Mouse (Mus musculus): ENCODE measurements at regions not wholly inside any gene's neighbourhood (a gene's known extent, or its start where the extent isn't known, plus 50 kb on each side); places are given as distances from the start of the nearest gene placed in this dataset.
A peak's percentile ranks its signal among the peaks of the same experiment; 100 is the strongest.

GRCm38 (mm10) chr2:30703308-30703707, 100.2 kb downstream of the 1700001O22Rik start:
- H3K4me3 ChIP-seq: no peak overlapping the region
- no peaks in the 10 kb centered on the region for H3K9me3 ChIP-seq
- no peaks in the 10 kb centered on the region for H3K36me3 ChIP-seq
- peaks cover 43% of the 10 kb centered on the region for H3K4me1 ChIP-seq
- H3K9ac ChIP-seq: no peak overlapping the region
- ATAC-seq (ENCODE audit: insufficient number of reproducible peaks, low FRiP score, low TSS enrichment, low read depth): no peak
- 86% methylated on average over 1 of the region's 1 CpGs for WGBS
- no peaks in the 10 kb centered on the region for H3K27me3 ChIP-seq
- H3K4me2 ChIP-seq: no peak overlapping the region
- H3K27ac ChIP-seq: no peak overlapping the region

GRCm38 (mm10) chr2:30702711-30703110, 100.8 kb downstream of the 1700001O22Rik start:
- no peak overlapping the region for H3K9ac ChIP-seq
- 38% methylated on average over 7 of the region's 7 CpGs for WGBS
- H3K36me3 ChIP-seq: no peaks in the 10 kb centered on the region
- no peak overlapping the region for H3K27ac ChIP-seq
- no peak overlapping the region for H3K4me3 ChIP-seq
- H3K4me1 ChIP-seq: peaks cover 39% of the 10 kb centered on the region
- no peak overlapping the region for H3K4me2 ChIP-seq
- no peaks in the 10 kb centered on the region for H3K9me3 ChIP-seq
- H3K27me3 ChIP-seq: no peaks in the 10 kb centered on the region
- ATAC-seq (ENCODE audit: insufficient number of reproducible peaks, low FRiP score, low TSS enrichment, low read depth): no peak

GRCm38 (mm10) chr2:30700890-30701289, 102.6 kb downstream of the 1700001O22Rik start:
- Histone ChIP-seq H3K4me3 (no peak overlapping the region), H3K27ac (no peak overlapping the region), H3K9me3 (no peaks in the 10 kb centered on the region), H3K9ac (no peak overlapping the region), H3K4me1 (peaks cover 26% of the 10 kb centered on the region), H3K36me3 (no peaks in the 10 kb centered on the region), H3K27me3 (no peaks in the 10 kb centered on the region), H3K4me2 (no peak overlapping the region)
- no peak for ATAC-seq (ENCODE audit: insufficient number of reproducible peaks, low FRiP score, low TSS enrichment, low read depth)
- WGBS: 91% methylated on average over 2 of the region's 2 CpGs

GRCm38 (mm10) chr2:30700471-30700870, 103.0 kb downstream of the 1700001O22Rik start:
- Histone ChIP-seq H3K4me1 (peaks cover 26% of the 10 kb centered on the region), H3K27me3 (no peaks in the 10 kb centered on the region), H3K9ac (no peak overlapping the region), H3K27ac (peak overlapping the region; percentile 73), H3K36me3 (no peaks in the 10 kb centered on the region), H3K9me3 (no peaks in the 10 kb centered on the region), H3K4me3 (no peak overlapping the region), H3K4me2 (no peak overlapping the region)
- no peak for ATAC-seq (ENCODE audit: insufficient number of reproducible peaks, low FRiP score, low TSS enrichment, low read depth)
- WGBS: 95% methylated on average over 1 of the region's 1 CpGs

GRCm38 (mm10) chr2:30699797-30700454, 103.5 kb downstream of the 1700001O22Rik start:
- Histone ChIP-seq H3K36me3 (no peaks in the 10 kb centered on the region), H3K9ac (no peak overlapping the region), H3K4me2 (no peak overlapping the region), H3K27ac (peak overlapping the region; percentile 73), H3K4me1 (peaks cover 31% of the 10 kb centered on the region), H3K27me3 (no peaks in the 10 kb centered on the region), H3K9me3 (no peaks in the 10 kb centered on the region), H3K4me3 (no peak overlapping the region)
- 32% methylated on average over 6 of the region's 6 CpGs for WGBS
- peak; percentile 46; the same call in 1 of the 2 replicates for ATAC-seq (ENCODE audit: insufficient number of reproducible peaks, low FRiP score, low TSS enrichment, low read depth)

GRCm38 (mm10) chr2:30698758-30699535, 104.1 kb downstream of the Cstad start:
- 70% methylated on average over 6 of the region's 6 CpGs for WGBS
- Histone ChIP-seq H3K27ac (peak overlapping the region; percentile 6), H3K9me3 (no peaks in the 10 kb centered on the region), H3K9ac (no peak overlapping the region), H3K36me3 (no peaks in the 10 kb centered on the region), H3K27me3 (no peaks in the 10 kb centered on the region), H3K4me1 (peaks cover 37% of the 10 kb centered on the region), H3K4me2 (no peak overlapping the region), H3K4me3 (no peak overlapping the region)
- ATAC-seq (ENCODE audit: insufficient number of reproducible peaks, low FRiP score, low TSS enrichment, low read depth): no peak

- ATAC-seq (ENCODE audit: insufficient number of reproducible peaks, low FRiP score, low TSS enrichment, low read depth): no peak
- H3K4me1 ChIP-seq: peaks cover 46% of the 10 kb centered on the region
- H3K27me3 ChIP-seq: no peaks in the 10 kb centered on the region
- 74% methylated on average over 2 of the region's 2 CpGs for WGBS
- H3K9me3 ChIP-seq: no peaks in the 10 kb centered on the region
- no peak overlapping the region for H3K4me3 ChIP-seq
- H3K27ac ChIP-seq: no peak overlapping the region
- no peaks in the 10 kb centered on the region for H3K36me3 ChIP-seq
- H3K9ac ChIP-seq: no peak overlapping the region
- no peak overlapping the region for H3K4me2 ChIP-seq
Observed at GRCm38 (mm10) chr2:30697851-30698250, 103.0 kb downstream of the Cstad start.

- Histone ChIP-seq H3K9me3 (no peaks in the 10 kb centered on the region), H3K4me1 (peaks cover 55% of the 10 kb centered on the region), H3K27ac (no peak overlapping the region; the same call in 1 of the 2 replicates), H3K4me2 (no peak overlapping the region), H3K36me3 (no peaks in the 10 kb centered on the region), H3K9ac (no peak overlapping the region), H3K27me3 (no peaks in the 10 kb centered on the region), H3K4me3 (no peak overlapping the region)
- no peak for ATAC-seq (ENCODE audit: insufficient number of reproducible peaks, low FRiP score, low TSS enrichment, low read depth)
- 47% methylated on average over 11 of the region's 11 CpGs for WGBS
Observed at GRCm38 (mm10) chr2:30695771-30696456, 101.1 kb downstream of the Cstad start.

GRCm38 (mm10) chr2:30695041-30695440, 100.2 kb downstream of the Cstad start:
- Histone ChIP-seq H3K9me3 (no peaks in the 10 kb centered on the region), H3K27ac (no peak overlapping the region), H3K27me3 (no peaks in the 10 kb centered on the region), H3K36me3 (no peaks in the 10 kb centered on the region), H3K4me3 (no peak overlapping the region), H3K9ac (no peak overlapping the region), H3K4me1 (peaks cover 53% of the 10 kb centered on the region), H3K4me2 (no peak overlapping the region)
- 100% methylated on average over 1 of the region's 1 CpGs for WGBS
- no peak for ATAC-seq (ENCODE audit: insufficient number of reproducible peaks, low FRiP score, low TSS enrichment, low read depth)

- under 1% methylated on average over 40 of the region's 41 CpGs for WGBS
Observed at GRCm38 (mm10) chr2:30693206-30694035, 98.6 kb downstream of the Cstad start.

GRCm38 (mm10) chr2:30692561-30693205, 97.8 kb downstream of the Cstad start:
- ATAC-seq (ENCODE audit: insufficient number of reproducible peaks, low FRiP score, low TSS enrichment, low read depth): peak; percentile 73
- Histone ChIP-seq H3K27ac (peak overlapping the region; percentile 96), H3K9ac (no peak overlapping the region), H3K4me1 (peaks cover 48% of the 10 kb centered on the region), H3K9me3 (no peaks in the 10 kb centered on the region), H3K4me3 (peak overlapping the region; percentile 48), H3K27me3 (no peaks in the 10 kb centered on the region), H3K36me3 (no peaks in the 10 kb centered on the region), H3K4me2 (peak overlapping the region; percentile 79)
- WGBS: 5% methylated on average over 13 of the region's 13 CpGs

More at GRCm38 (mm10) chr2:30693206-30694035, 98.6 kb downstream of the Cstad start:
- peak overlapping the region; percentile 79 for H3K4me2 ChIP-seq
- peak overlapping the region; percentile 96 for H3K27ac ChIP-seq
- peak; percentile 71; the same call in 1 of the 2 replicates for ATAC-seq (ENCODE audit: insufficient number of reproducible peaks, low FRiP score, low TSS enrichment, low read depth)
- peaks cover 47% of the 10 kb centered on the region for H3K4me1 ChIP-seq
- peak overlapping the region; percentile 39; the same call in 1 of the 2 replicates for H3K9ac ChIP-seq
- H3K4me3 ChIP-seq: peak overlapping the region; percentile 48
- no peaks in the 10 kb centered on the region for H3K9me3 ChIP-seq
- H3K27me3 ChIP-seq: no peaks in the 10 kb centered on the region
- no peaks in the 10 kb centered on the region for H3K36me3 ChIP-seq
